Mouse (Mus musculus) cerebellum, postnatal 25 days (tissue): ENCODE results near the gene Krt23.

Experiments
- DNase-seq, 2 experiments: peaks; one replicate each; pipeline ENCODE4 v3.0.0; 2021; ENCODE audit warnings: mixed read lengths in 2 of 2

The Krt23 gene

GRCm38 (mm10) chr11:99492733-99493573 lies at the start of gene Krt23:
Gene Krt23 (minus strand): TSS chr11:99493137.
- no peak for DNase-seq

- peak; percentile 56 to 74 for DNase-seq
Measured at GRCm38 (mm10) chr11:99539721-99540120, 46.8 kb upstream of the Krt23 start.

DNA sequence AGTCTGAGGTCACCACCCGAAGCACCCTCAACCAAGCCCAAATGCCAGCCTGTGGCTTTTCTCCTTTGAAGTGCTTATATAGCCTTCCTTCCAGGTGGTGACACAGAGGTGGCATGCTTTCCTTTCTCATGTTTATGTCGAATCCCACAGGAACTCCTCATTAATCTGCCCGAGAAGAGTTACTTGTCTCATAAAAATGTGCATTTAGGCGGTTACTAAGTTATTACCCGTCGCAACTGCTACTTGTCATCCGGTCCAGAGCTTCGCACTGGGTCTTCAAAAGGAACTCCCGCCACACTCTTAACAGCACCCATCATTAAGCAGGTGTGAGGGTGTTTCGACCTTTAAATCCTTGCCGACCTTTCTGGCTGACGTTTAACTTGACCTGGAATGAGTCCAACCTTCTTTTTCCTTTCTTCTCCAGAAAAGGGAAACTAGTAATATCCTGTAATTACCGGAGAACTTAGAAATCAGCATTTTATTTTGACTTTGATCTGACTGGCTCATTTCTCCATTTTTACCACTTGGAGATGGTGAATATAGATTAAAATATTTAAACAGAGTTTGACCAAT lies 28.4 kb upstream of the Krt23 start, which contains the start of gene Krt39:
Krt39 (minus strand) TSS at position 51 of the 573 bp plus-strand sequence.
- no peak for DNase-seq

DNA sequence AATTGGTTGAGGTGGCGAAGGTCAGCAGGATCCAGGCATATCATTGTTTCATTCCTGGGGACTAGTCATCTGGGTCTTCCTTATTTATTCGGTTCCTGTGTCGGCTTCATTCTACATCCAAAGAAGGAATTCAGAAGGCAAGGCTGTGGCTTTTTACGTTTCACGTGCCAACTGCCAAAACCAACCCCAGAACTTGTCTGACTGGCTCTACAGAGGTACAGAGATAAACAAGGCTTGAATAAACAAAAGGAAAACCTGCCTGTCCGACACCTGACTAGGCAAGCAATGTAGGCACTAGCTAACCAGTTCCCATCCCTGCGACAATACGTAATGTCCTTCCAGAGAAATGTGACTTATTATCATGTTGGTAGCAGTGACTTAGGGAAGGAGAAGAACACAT lies 21.2 kb upstream of the Krt23 start:
- no peak for DNase-seq

- DNase-seq, result no peak
Measured at GRCm38 (mm10) chr11:99500095-99500805, 7.3 kb upstream of the Krt23 start.

DNA sequence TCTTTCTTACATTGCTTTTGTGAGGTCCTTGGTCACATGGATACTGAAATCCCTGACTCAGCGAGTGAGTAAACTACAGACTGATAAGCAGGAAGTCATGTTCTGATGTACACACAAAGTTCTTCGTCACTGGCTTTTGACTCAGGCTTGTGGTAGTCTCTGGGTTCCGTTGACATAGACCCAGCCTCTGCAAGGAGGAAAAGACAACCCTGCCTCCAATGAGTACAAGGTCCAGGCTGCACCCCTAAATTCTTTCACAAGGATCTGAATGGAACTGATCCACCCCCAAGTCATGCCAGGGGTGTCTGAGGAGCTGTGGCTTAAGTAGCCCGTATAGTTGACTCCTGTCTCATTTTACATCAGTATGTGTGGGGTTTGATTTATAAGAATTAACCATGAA lies 3.5 kb upstream of the Krt23 start:
- no peak for DNase-seq

GRCm38 (mm10) chr11:99494741-99495140 lies 1.8 kb upstream of the Krt23 start:
- no peak for DNase-seq

DNA sequence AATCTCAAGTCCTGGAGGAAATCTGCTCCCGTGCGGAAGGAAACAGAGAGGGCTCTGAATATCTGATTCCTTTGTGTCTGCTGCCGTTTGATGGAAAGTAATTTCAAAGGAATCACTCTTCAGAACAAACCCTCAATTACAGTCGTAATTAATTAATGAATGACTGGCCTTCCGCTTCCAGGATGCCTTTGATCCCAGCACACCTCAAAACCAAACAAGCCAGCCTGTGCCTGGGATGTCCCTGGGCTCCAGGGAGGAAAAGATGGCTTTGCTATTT lies 575 bp upstream of the Krt23 start:
- DNase-seq, result no peak

GRCm38 (mm10) chr11:99491040-99491439 lies 1.9 kb downstream of the Krt23 start:
- no peak for DNase-seq

DNA sequence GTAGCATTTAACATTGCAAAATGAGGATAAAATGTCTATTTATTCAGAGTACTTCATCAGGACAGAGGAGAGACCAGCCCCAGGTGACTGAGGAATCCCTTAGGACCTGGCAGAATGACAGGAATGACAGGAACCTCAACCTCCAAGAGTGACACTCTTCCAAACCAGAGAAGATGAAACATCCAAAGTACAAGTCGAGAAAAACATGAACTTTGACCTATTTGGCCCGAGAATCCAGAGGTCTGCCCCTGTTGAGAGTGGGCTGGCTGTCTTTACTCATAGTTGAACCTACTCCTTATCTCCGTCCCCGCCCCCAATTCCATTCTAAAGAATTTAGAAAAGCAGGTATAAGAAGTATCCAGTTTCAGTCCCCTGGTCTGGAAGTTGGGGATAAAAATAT lies 2.3 kb downstream of the Krt23 start:
- DNase-seq, result no peak

DNA sequence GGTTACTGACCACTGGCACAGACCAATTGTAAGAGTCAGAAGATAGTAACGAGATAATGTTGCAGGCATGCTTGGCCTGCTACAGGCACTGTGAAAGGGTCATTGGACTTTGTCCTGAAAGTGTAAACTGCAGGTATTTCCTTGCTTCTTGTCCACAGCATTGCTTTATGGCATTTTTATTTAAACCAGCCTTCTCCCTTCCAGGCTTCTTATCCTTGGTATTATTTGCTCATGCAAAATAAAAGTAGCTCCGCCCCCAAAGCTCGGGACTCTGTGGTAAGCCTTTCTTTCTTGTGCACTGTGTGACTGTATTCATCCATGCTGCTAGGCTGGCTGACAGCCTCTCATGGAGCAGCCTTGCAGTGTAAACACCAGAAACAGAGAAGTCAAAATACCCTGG lies 3.7 kb downstream of the Krt23 start:
- no peak for DNase-seq

- no peak for DNase-seq
Measured at GRCm38 (mm10) chr11:99474981-99475380, 18.0 kb downstream of the Krt23 start.

DNA sequence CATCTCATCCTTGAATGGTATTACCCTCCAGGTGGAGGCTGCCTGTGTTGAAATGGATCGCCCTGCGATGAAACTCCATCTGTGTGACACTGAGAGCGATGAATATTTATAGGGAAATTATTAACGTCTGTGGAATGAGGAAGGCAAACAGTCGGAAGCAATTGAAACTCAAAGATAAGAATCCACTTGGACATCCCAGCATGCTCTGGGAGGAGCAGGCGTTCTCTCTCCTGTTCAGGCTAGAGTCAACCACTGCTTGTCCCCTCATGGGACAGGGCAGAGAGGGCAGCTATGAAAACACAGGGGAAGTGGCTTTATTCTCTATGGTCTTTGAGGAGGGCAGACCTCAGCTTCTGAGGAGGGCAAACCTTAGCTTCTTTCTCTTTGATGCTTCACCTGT lies 19.5 kb downstream of the Krt23 start:
- DNase-seq, result no peak

- no peak for DNase-seq
Measured at GRCm38 (mm10) chr11:99472405-99472804, 20.5 kb downstream of the Krt23 start.

DNA sequence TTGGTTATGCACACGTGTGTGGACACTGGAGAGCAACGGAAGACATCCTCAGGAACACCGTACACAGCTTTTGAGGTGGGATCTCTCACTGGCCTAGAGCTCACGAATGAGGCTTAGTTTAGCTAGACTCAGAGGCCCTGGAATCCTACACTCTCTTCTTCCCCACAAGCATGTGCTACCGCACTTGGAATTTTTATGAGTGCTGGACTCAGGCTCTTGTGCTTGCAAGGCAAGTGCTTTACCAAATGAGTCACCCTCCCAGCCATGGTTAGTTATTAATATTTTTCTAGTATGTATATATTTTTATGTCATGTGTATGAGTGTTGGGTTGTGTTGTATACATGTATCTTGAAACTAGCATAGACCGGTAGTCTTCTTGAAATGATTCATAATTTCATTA lies 21.0 kb downstream of the Krt23 start:
- no peak for DNase-seq

GRCm38 (mm10) chr11:99469228-99469627 lies 23.7 kb downstream of the Krt23 start:
- no peak for DNase-seq

- DNase-seq, result no peak
Measured at GRCm38 (mm10) chr11:99468566-99468965, 24.4 kb downstream of the Krt23 start.

- no peak for DNase-seq
Measured at GRCm38 (mm10) chr11:99466316-99466715, 26.6 kb downstream of the Krt23 start.

- DNase-seq, result peak; percentile 80 to 90
Measured at GRCm38 (mm10) chr11:99464836-99465235, 28.1 kb downstream of the Krt23 start.

DNA sequence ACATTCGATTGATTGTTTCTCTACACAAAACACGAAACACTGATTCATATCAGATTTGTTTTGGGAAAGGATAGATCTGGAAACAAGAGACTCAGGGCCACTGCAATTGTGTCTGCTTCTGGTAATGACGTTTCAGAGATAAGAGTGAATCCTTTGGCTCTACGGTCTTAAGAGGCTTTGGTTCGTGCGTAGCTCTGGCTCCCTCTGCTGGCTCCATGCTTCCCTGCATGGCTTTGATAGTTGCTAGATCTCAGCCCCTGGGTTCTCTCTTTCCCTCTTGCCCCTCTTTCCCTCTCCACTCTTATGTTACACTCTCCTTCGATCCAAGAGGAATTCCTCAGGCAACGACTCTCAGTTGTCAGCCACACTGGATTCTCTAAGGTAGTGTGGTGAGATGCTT lies 29.8 kb downstream of the Krt23 start:
- DNase-seq, result peak; percentile 64 to 82

GRCm38 (mm10) chr11:99461736-99462135 lies 31.2 kb downstream of the Krt23 start:
- DNase-seq, result no peak

- no peak for DNase-seq
Measured at GRCm38 (mm10) chr11:99458887-99459286, 34.0 kb downstream of the Krt23 start.

- DNase-seq, result no peak
Measured at GRCm38 (mm10) chr11:99454759-99455158, 38.2 kb downstream of the Krt23 start.

DNA sequence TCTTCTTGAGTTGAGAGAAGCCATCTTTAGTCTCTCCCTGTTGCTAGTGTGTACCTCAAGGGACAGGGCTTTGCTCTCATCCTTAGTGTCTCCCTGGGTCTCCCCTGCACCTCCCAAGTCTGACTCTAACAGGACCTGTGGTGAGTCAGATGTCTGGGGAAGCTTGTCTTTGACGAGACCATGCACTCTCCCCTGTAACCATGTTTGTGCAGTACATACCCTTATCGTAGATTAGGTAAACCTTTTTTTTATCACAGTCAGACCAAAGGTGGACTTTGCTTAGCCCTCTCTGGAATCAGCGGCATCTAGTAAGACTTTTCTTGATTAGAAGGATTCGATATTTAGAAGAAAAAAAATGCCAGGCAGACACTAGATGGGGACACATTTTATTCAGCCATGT lies 38.9 kb downstream of the Krt23 start:
- DNase-seq, result no peak
